Comparison of ENCODE assay signal across 8 mouse cellular contexts in the genomic region with DNA sequence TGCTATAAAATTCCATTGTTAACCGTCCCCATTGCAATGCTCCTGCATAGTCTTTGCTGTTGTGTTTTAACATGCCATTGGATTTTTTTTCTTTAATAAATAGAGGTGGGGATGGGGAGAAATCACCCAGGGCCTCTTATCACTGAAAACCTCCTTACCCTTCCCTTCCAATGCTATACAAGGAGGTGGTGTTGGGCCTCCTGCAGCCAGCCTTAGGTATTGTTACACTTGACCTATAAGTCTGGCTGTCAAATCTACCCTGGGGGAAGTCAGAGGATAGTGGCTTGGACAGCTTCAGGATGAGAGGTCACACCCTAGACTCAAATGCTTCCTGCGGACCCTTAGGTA. TPM values are rescaled to one million over a fixed set of nuclear protein-coding genes. Genes with fewer than 3 reads are reported as not detected.
DNase-seq lines count a peak whose midpoint lies in the region; ATAC-seq lines count a peak whose summit lies in the region.

No protein-coding gene starts in this region.

- peak overlapping the region; percentile 74 for H3K4me2 ChIP-seq in liver, embryonic 13.5 days

- no peak overlapping the region for H3K9ac ChIP-seq in liver, embryonic 13.5 days

- ATAC-seq in cerebellum, adult (ENCODE audit: insufficient number of reproducible peaks, low FRiP score, low TSS enrichment) = peak; percentile 71
- no peak for ATAC-seq in megakaryocyte, adult 5-6 weeks (ENCODE audit: poor library complexity, severe bottlenecking)
- ATAC-seq in liver, embryonic 13.5 days (ENCODE audit: low read depth) = no peak
- ATAC-seq in erythroblast, adult 5-6 weeks (replicated peaks; ENCODE audit: low FRiP score, poor library complexity, severe bottlenecking) = no peak

- peaks cover 7% of the 10 kb centered on the region for H3K9me3 ChIP-seq in megakaryocyte, embryonic 14.5 days
- H3K9me3 ChIP-seq in liver, embryonic 13.5 days (replicated peaks) = no peaks in the 10 kb centered on the region

- no peak overlapping the region for H3K27ac ChIP-seq in liver, embryonic 13.5 days

- DNase-seq in cerebellum, adult 9-11 months = no peak
- DNase-seq in liver, embryonic 13.5 days = no peak
- DNase-seq in urinary bladder, adult 18-20 months (ENCODE audit: low spot score in 2 of 2) = no peak
- DNase-seq in left cerebral cortex, adult 8-10 months (ENCODE audit: low spot score in 2 of 2) = no peak

- peak overlapping the region; percentile 94 for H3K4me3 ChIP-seq in megakaryocyte, embryonic 14.5 days (replicated peaks)
- H3K4me3 ChIP-seq in liver, embryonic 13.5 days (replicated peaks) = peak overlapping the region; percentile 66

- H3K27me3 ChIP-seq in megakaryocyte, embryonic 14.5 days (replicated peaks) = peaks cover 24% of the 10 kb centered on the region
- H3K27me3 ChIP-seq in liver, embryonic 13.5 days = peaks cover 26% of the 10 kb centered on the region

- H3K4me1 ChIP-seq in megakaryocyte, embryonic 14.5 days = peaks cover 26% of the 10 kb centered on the region
- H3K4me1 ChIP-seq in liver, embryonic 13.5 days (replicated peaks) = no peaks in the 10 kb centered on the region

- no peaks in the 10 kb centered on the region for H3K36me3 ChIP-seq in megakaryocyte, embryonic 14.5 days (replicated peaks; ENCODE audit: low read length)
- H3K36me3 ChIP-seq in liver, embryonic 13.5 days = no peaks in the 10 kb centered on the region

- 33% methylated on average over 2 of the region's 2 CpGs for WGBS in liver, embryonic 13.5 days (ENCODE audit: insufficient replicate concordance)

RNA-seq across cellular contexts. Expression of gene Fam171a1, which starts 3.8 kb away (rescaled TPM):
- polyA plus RNA-seq in megakaryocyte, embryonic 14.5 days (2012; ENCODE audit: insufficient read depth, low replicate concordance) = 2.1 TPM in 1 of 2 replicates, not detected in the other
- total RNA-seq in megakaryocyte, adult 5-6 weeks (2015) = 0.16 and 0.36 TPM in 2 replicates
- total RNA-seq in megakaryocyte, adult 5-6 weeks (2017) = 0.29 and 0.49 TPM in 2 replicates
- polyA plus RNA-seq in liver, embryonic 13.5 days (2015; fragmentation: Nextera tagmentation; extraction: Ambion mirVana) = 2.7 and 3.9 TPM in 2 replicates
- total RNA-seq in erythroblast, adult 5-6 weeks (2015; ENCODE audit: low replicate concordance) = 0.21 TPM in 1 of 2 replicates, not detected in the other
- total RNA-seq in erythroblast, adult 5-6 weeks (2017; ENCODE audit: low replicate concordance) = 0.17 and 0.42 TPM in 2 replicates
- 10 to 100 TPM; 68.3 to 79.5 (median 69.0) TPM for total RNA-seq in left cerebral cortex, adult 8-10 months (2022)

Comparison
In these comparisons a context has a peak if more than half of its experiments do, and no peak if none do; other contexts are left out.
1. RNA of gene Fam171a1, which starts 3.8 kb away (total RNA-seq): 68.3 to 79.5 TPM in left cerebral cortex, adult 8-10 months; 0.16 to 0.49 TPM in megakaryocyte, adult 5-6 weeks and 0.17 to 0.42 TPM in erythroblast, adult 5-6 weeks; every median in the first group is over 10 times any median in the second.